Mouse (Mus musculus) megakaryocyte, embryonic 14.5 days (primary cell): ENCODE data around the gene Gli2.

Experiments used
- FLI1 ChIP-seq: IDR thresholded peaks from 2 replicates; pipeline ENCODE4 v1.6.1; 2012; ENCODE audit warnings: low read length, inconsistent platforms, mixed read lengths
- GATA1 ChIP-seq: IDR thresholded peaks from 3 replicates; pipeline ENCODE4 v1.6.1; 2012; ENCODE audit warnings: mixed read lengths, low read length, inconsistent platforms, borderline replicate concordance

GRCm38 (mm10) chr1:118969409-118969808, 84.0 kb downstream of the Gli2 start:
- TF ChIP-seq GATA1, result no peak
- TF ChIP-seq FLI1, result no peak
